Mouse (Mus musculus): ENCODE results near the gene Copz1.

The Copz1 gene

GRCm38 (mm10) chr15:103293375-103293774, 20.9 kb downstream of the Copz1 start:
- no peak for DNase-seq (ENCODE audit: low spot score)

GRCm38 (mm10) chr15:103294649-103295048, 22.1 kb downstream of the Copz1 start:
- DNase-seq (ENCODE audit: low spot score) = no peak

GRCm38 (mm10) chr15:103295851-103296250, 23.3 kb downstream of the Copz1 start:
- DNase-seq (ENCODE audit: low spot score) = no peak

GRCm38 (mm10) chr15:103297313-103297712, 24.8 kb downstream of the Copz1 start:
- no peak for DNase-seq (ENCODE audit: low spot score)

GRCm38 (mm10) chr15:103298026-103298425, 25.5 kb downstream of the Copz1 start:
- no peak for DNase-seq (ENCODE audit: low spot score)

GRCm38 (mm10) chr15:103298861-103299616, 26.5 kb downstream of the Copz1 start:
- DNase-seq (ENCODE audit: low spot score) = no peak

GRCm38 (mm10) chr15:103299644-103300043, 27.1 kb downstream of the Copz1 start:
- no peak for DNase-seq (ENCODE audit: low spot score)

GRCm38 (mm10) chr15:103300067-103300471, 27.6 kb downstream of the Copz1 start:
- DNase-seq (ENCODE audit: low spot score) = peak; percentile 44

GRCm38 (mm10) chr15:103300560-103300959, 28.0 kb downstream of the Copz1 start:
- DNase-seq (ENCODE audit: low spot score) = no peak

GRCm38 (mm10) chr15:103301046-103301445, 28.5 kb downstream of the Copz1 start:
- peak; percentile 58 for DNase-seq (ENCODE audit: low spot score)

- peak; percentile 51 for DNase-seq (ENCODE audit: low spot score)
These were observed 29.2 kb downstream of the Copz1 start for GRCm38 (mm10) chr15:103301547-103302340.

GRCm38 (mm10) chr15:103302341-103303021, 30.0 kb downstream of the Copz1 start:
- DNase-seq (ENCODE audit: low spot score) = peak; percentile 59

GRCm38 (mm10) chr15:103303916-103304615, 31.6 kb downstream of the Copz1 start:
- DNase-seq (ENCODE audit: low spot score) = peak; percentile 53

- no peak for DNase-seq (ENCODE audit: low spot score)
These were observed 32.1 kb downstream of the Copz1 start for GRCm38 (mm10) chr15:103304616-103304969.

GRCm38 (mm10) chr15:103305070-103305678, 32.7 kb downstream of the Copz1 start:
- DNase-seq (ENCODE audit: low spot score) = peak; percentile 97

GRCm38 (mm10) chr15:103305792-103306645, 33.5 kb downstream of the Copz1 start:
- peak; percentile 64 for DNase-seq (ENCODE audit: low spot score)

- DNase-seq (ENCODE audit: low spot score) = peak; percentile 91
These were observed 34.6 kb downstream of the Copz1 start for GRCm38 (mm10) chr15:103307125-103307524.

GRCm38 (mm10) chr15:103308056-103308875, 35.8 kb downstream of the Copz1 start:
- DNase-seq (ENCODE audit: low spot score) = peak; percentile 38

GRCm38 (mm10) chr15:103308876-103309580, 36.5 kb downstream of the Copz1 start:
- no peak for DNase-seq (ENCODE audit: low spot score)

Data from yolk sac, embryonic 10.5 days (tissue).